Mouse (Mus musculus) forebrain, embryonic 13.5 days (tissue): Measurements from ENCODE around the gene Ptprd. TPM values are rescaled to one million over a fixed set of nuclear protein-coding genes. Genes with fewer than 3 reads are reported as not detected.
A peak's percentile ranks its signal among the peaks of the same experiment; 100 is the strongest.

Source experiments
- ATAC-seq: fragments of 200-750 bp; cut with Nextera tagmentation; 2 replicates; pipeline ENCODE4 v1.8.0; 2017
- H3K27ac ChIP-seq: fragments of 300-500 bp; sonication (generic); 2 replicates; pipeline ENCODE4 v1.5.1; 2015; ENCODE audit warnings: inconsistent platforms, mild to moderate bottlenecking, moderate library complexity
- H3K27me3 ChIP-seq: fragments of 300-500 bp; sonication (generic); 2 replicates; pipeline ENCODE4 v1.6.1; 2015; ENCODE audit warnings: mild to moderate bottlenecking, inconsistent platforms
- H3K36me3 ChIP-seq: fragments of 300-500 bp; sonication (generic); 2 replicates; pipeline ENCODE4 v1.6.1; 2015; ENCODE audit warnings: mild to moderate bottlenecking, inconsistent platforms; ENCODE audit not compliant: poor library complexity, severe bottlenecking
- H3K4me1 ChIP-seq: fragments of 300-500 bp; sonication (generic); 2 replicates; pipeline ENCODE4 v1.6.1; 2015; ENCODE audit warnings: inconsistent platforms
- H3K4me2 ChIP-seq: fragments of 300-500 bp; sonication (generic); 2 replicates; pipeline ENCODE4 v1.6.1; 2015; ENCODE audit warnings: inconsistent platforms, mild to moderate bottlenecking, moderate library complexity
- H3K4me3 ChIP-seq: fragments of 300-500 bp; sonication (generic); 2 replicates; pipeline ENCODE4 v1.5.1; 2015; ENCODE audit warnings: mild to moderate bottlenecking, inconsistent platforms
- H3K9ac ChIP-seq: fragments of 300-500 bp; sonication (generic); 2 replicates; pipeline ENCODE4 v1.6.1; 2015; ENCODE audit warnings: mild to moderate bottlenecking, inconsistent platforms
- H3K9me3 ChIP-seq: fragments of 300-500 bp; sonication (generic); replicated peaks from 2 replicates; pipeline ENCODE4 v1.6.1; 2016; ENCODE audit warnings: inconsistent platforms
- WGBS: fragments of 180-500 bp; shearing (Covaris S2); methylation state at CpG from one replicate; pipeline ENCODE4 v1.1.7; 2015; 5-methylcytosine and 5-hydroxymethylcytosine counted together
- polyA plus RNA-seq: library from polyadenylated mRNA; unstranded; fragments of >200 nt; fragmentation: Nextera tagmentation; extraction: Ambion mirVana; gene quantifications from 2 replicates; pipeline ENCODE4 v1.2.1, GENCODE M21; 2015

Gene Ptprd
- polyA plus RNA-seq, 1 experiment from 2014 or later = 53.8 TPM

DNA sequence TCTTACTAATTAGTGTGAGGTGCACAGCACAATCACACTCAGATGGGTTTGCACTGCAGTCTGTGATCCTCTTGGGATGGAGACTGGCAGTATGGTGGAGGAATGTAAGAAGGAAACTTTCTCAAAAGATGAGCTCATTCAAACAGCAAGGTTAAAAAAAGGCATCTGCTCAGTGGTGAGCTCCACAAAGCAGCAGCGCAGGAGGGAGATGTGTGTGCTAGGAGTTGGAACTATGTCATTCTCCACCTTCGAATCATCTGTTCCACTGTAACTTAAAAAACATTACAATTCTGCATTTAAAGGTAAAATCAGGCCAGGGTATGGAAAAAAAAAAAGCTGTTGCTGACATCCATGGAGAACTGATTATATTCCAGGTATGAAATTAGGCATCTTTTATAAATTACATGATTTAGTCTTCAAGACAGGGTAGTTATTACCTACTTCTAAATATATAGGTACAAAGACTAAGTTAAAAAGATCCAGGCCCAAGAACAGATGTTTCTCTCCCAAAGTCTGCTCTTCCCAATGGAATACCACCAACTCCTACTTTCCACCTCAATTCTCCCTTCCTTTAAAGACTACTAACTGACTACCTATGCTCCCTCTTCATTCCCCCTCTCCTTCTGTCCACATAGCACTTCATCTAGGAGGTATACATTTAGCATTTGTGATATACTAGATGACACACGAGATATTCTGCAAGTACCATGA, 562.0 kb downstream of the Ptprd start:
- ATAC-seq = no peak
- WGBS = 89% methylated on average over 3 of the region's 3 CpGs
- no peaks in the 10 kb centered on the region for H3K36me3 ChIP-seq

DNA sequence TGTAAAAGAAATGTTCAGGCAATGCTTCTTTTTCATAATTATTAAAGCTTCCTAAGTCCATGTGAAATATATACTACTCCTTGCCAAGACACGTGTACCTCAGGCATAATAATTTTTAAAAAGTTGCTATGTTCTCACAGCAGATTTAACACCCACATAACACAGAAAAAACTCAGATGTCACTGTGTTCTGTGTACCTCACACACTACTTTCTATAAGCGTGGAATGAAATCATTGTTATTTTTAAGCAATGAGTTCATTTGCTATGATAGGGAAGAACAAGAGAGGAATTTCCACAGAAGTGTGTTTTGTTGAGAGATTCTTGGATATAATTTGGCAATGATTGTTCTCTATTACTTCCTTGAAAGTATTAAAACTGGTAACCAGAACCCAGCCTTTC, 562.9 kb downstream of the Ptprd start:
- Histone ChIP-seq H3K9me3 (no peaks in the 10 kb centered on the region), H3K4me3 (no peak overlapping the region), H3K4me2 (no peak overlapping the region), H3K27ac (no peak overlapping the region), H3K9ac (no peak overlapping the region), H3K4me1 (no peaks in the 10 kb centered on the region), H3K36me3 (no peaks in the 10 kb centered on the region), H3K27me3 (no peaks in the 10 kb centered on the region)
- 93% methylated on average over 2 of the region's 2 CpGs for WGBS
- no peak for ATAC-seq

More for the DNA sequence above, 562.0 kb downstream of the Ptprd start:
- H3K27me3 ChIP-seq = no peaks in the 10 kb centered on the region
- no peaks in the 10 kb centered on the region for H3K4me1 ChIP-seq
- H3K9me3 ChIP-seq = no peaks in the 10 kb centered on the region
- no peak overlapping the region for H3K4me3 ChIP-seq
- H3K4me2 ChIP-seq = no peak overlapping the region
- no peak overlapping the region for H3K27ac ChIP-seq
- H3K9ac ChIP-seq = no peak overlapping the region

DNA sequence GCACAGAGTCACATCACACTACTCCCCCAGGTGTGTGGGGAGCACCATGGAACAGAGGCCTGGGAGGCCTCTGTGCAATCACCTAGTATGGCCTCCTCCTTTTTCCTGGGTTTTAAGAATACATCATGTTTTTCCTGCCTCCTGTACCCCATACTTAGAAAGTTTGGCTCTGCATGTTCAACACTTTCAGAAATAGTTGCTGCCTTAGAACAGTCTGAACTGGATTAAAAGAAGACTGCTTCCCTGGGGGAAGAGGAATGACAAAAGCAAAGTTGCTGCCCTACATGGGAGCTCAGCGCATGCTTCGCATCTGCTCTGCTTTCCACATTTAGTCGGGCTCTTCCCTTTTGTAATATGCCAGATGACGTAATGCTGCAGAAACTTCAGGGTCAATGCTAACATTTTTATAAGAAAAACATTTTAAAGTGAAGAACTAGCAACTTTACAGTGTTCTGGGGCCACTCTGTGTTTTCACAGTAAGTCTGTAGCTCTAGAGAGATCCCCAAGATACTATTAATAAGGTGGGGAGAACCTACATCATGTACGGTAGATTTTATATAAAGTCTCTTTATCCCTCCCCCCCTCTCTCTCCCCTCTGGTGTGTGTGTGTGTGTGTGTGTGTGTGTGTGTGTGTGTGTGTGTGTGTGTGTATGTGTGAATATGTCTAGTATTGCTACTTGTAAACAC, 564.2 kb downstream of the Ptprd start:
- H3K9me3 ChIP-seq = no peaks in the 10 kb centered on the region
- H3K36me3 ChIP-seq = no peaks in the 10 kb centered on the region
- H3K9ac ChIP-seq = no peak overlapping the region
- 84% methylated on average over 5 of the region's 5 CpGs for WGBS
- H3K27me3 ChIP-seq = no peaks in the 10 kb centered on the region
- H3K4me3 ChIP-seq = no peak overlapping the region
- H3K27ac ChIP-seq = no peak overlapping the region
- ATAC-seq = no peak
- H3K4me2 ChIP-seq = no peak overlapping the region
- H3K4me1 ChIP-seq = no peaks in the 10 kb centered on the region

DNA sequence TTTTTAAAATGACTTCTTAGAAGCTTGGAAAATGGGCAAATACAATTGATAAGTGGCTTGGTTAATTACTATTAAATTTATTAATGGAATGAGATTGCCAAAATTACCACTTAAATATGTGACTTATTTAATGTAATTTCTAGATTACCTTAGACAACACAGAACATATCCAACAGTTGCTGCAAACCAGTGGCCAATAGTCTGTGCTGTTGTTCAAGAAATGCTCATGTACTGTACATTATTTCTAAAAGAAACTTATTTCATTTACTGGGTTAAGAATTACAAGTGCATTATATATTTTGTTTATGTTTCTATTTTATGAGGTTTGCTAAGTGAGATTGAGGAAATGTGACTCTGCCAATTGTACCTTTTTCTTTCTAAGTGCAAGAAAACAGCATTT, 567.3 kb downstream of the Ptprd start:
- no peak overlapping the region for H3K4me2 ChIP-seq
- H3K9me3 ChIP-seq = no peaks in the 10 kb centered on the region
- no peak for ATAC-seq
- no peaks in the 10 kb centered on the region for H3K27me3 ChIP-seq
- H3K27ac ChIP-seq = no peak overlapping the region
- no peak overlapping the region for H3K4me3 ChIP-seq
- no peaks in the 10 kb centered on the region for H3K4me1 ChIP-seq
- H3K36me3 ChIP-seq = no peaks in the 10 kb centered on the region
- H3K9ac ChIP-seq = no peak overlapping the region

DNA sequence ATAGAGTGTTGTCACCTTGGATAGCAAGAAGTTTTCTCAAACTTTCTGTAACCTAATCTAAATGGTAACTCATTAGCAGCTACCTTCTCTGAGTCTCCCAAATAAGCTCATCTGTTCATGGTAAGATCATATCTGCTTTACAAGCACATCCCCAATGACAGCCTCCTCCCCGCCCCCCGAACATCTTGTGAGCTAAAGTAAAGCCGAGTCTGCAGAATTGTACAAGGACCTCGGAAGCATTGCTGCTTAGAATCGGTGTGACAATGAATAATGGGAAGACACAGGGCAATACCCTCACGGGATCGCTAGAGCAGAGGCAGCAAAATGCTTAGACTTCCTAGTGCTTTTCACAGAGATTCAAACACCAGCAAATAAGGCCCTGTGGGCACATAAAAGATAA, 571.7 kb downstream of the Ptprd start:
- no peak overlapping the region for H3K4me3 ChIP-seq
- H3K36me3 ChIP-seq = no peaks in the 10 kb centered on the region
- H3K4me2 ChIP-seq = no peak overlapping the region
- H3K4me1 ChIP-seq = no peaks in the 10 kb centered on the region
- ATAC-seq = no peak
- H3K27ac ChIP-seq = no peak overlapping the region
- H3K9ac ChIP-seq = no peak overlapping the region
- WGBS = 84% methylated on average over 7 of the region's 7 CpGs
- H3K27me3 ChIP-seq = no peaks in the 10 kb centered on the region
- no peaks in the 10 kb centered on the region for H3K9me3 ChIP-seq

DNA sequence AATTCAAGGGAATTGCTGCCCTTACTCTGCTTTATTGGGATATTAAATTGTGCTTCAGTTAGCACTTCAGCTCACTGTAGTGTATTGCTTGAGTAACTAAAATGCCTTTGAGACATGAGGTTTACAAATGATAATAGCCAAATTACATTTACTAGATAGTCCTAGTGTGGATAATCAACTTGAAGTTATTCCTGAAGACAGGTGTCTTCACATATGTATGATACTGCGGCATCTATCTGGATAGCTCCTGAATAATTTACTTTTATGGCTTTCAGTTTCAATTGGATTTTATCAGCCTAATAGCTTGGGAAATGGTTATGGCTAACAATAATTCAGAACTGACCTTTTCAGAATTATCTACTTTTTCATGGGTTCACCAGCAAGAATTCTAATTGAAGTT, 598.6 kb downstream of the Ptprd start:
- ATAC-seq = no peak
- Histone ChIP-seq H3K4me1 (no peaks in the 10 kb centered on the region), H3K4me2 (no peak overlapping the region), H3K4me3 (no peak overlapping the region), H3K27me3 (no peaks in the 10 kb centered on the region), H3K9me3 (no peaks in the 10 kb centered on the region), H3K9ac (no peak overlapping the region), H3K27ac (no peak overlapping the region), H3K36me3 (no peaks in the 10 kb centered on the region)
- 95% methylated on average over 1 of the region's 1 CpGs for WGBS

DNA sequence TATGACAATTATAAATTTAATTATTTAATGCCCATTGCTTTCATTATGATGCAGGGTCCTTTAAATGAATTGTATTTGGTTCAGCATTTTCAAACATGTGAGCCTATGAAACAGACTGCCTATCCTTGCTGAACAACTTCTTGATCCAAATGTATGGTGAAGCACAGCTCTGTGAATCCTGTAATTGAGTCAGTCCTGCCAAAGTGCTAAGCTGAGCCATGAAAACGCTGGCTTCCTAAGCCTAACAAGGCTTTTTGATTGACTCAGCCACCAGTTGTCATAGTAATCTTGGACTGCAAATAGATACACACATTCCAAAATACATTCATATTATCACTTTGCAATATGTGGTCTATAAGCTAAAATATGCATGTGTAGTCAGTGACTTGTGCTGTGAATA, 625.1 kb downstream of the Ptprd start:
- no peak overlapping the region for H3K4me2 ChIP-seq
- H3K27me3 ChIP-seq = no peaks in the 10 kb centered on the region
- H3K27ac ChIP-seq = no peak overlapping the region
- WGBS = 60% methylated on average over 1 of the region's 1 CpGs
- H3K9me3 ChIP-seq = no peaks in the 10 kb centered on the region
- ATAC-seq = peak; percentile 87; the same call in 1 of the 2 replicates
- no peaks in the 10 kb centered on the region for H3K4me1 ChIP-seq
- H3K36me3 ChIP-seq = no peaks in the 10 kb centered on the region
- no peak overlapping the region for H3K9ac ChIP-seq
- H3K4me3 ChIP-seq = no peak overlapping the region

DNA sequence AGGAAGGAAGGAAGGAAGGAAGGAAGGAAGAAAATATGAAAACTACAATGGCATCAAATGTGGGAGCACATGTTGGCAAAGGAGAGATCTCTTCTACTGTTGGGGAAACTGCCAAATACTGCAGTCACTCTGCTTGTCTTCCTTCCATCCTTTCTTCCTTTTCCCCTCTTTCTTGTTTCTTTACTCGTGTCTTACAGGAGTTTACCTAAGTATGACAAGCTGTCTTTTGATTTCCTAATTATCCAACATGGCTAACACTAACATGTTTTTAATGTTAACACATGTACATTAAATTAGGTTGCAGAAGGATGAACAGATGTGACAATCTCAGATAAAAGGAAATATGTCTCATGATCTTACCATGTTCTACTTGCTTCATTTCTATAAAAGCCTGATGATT, 625.5 kb downstream of the Ptprd start:
- WGBS = 71% methylated on average over 1 of the region's 1 CpGs
- H3K9ac ChIP-seq = no peak overlapping the region
- peak; percentile 43; the same call in 1 of the 2 replicates for ATAC-seq
- no peaks in the 10 kb centered on the region for H3K36me3 ChIP-seq
- H3K9me3 ChIP-seq = no peaks in the 10 kb centered on the region
- H3K4me2 ChIP-seq = no peak overlapping the region
- no peak overlapping the region for H3K4me3 ChIP-seq
- H3K27me3 ChIP-seq = no peaks in the 10 kb centered on the region
- no peak overlapping the region for H3K27ac ChIP-seq
- no peaks in the 10 kb centered on the region for H3K4me1 ChIP-seq

DNA sequence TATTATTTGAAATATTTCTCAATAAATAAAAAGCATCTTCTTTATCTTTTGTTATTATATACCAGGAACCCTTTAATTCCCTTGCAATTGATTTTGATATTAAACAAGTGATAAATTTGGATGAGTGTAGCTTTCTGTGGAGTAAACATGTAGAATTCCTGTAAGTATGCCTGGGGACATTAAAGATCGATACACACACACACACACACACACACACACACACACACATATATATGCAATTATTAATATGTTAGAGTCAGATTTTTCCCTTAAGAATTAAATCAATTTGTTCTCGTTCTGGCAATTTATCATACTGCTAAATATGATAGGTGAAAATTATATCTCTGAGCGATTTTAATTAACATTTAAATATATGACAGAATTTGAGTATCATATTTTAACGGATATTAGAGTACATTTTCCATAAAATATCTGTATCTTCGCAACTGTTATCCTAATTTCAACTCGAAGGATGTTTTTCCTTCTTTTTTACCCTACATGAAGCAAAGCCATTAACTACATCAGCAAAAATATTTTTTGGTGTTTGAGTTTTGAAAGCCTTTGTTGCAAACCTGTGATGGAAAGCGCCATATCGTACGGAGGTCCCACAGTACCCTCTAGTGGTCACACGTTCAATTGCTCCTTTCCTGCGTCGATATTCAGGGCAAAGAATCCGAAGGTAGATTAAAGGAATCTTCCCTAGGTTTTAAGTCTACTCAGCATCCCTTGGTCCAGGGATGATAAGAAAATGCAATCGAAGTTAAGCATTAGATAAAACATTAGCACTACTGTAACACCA, 653.2 kb downstream of the Ptprd start:
- 23% methylated on average over 14 of the region's 14 CpGs for WGBS
- no peaks in the 10 kb centered on the region for H3K27me3 ChIP-seq

DNA sequence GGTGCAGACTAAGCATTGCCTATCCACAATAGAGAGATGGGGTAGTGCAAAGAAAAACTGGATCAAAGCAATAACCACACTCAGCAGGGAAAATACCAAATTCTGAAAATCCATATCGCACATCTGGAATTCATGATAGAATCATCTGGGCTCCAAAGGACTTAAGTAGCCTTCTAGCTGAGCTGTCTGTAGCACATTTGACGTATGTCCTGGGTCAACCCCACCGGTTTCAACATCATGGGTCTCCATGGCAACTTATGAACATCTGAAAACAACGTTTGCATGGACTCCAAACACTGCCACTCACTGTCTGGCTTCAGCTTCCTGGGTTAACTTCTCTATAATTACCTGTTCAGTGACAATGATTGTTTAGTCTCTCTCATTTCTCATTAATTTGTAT, 655.9 kb downstream of the Ptprd start:
- H3K9ac ChIP-seq = no peak overlapping the region
- ATAC-seq = no peak

More for the DNA sequence above, 653.2 kb downstream of the Ptprd start:
- peak; percentile 84 for ATAC-seq
- Histone ChIP-seq H3K4me2 (no peak overlapping the region), H3K9me3 (no peaks in the 10 kb centered on the region), H3K9ac (no peak overlapping the region), H3K36me3 (no peaks in the 10 kb centered on the region), H3K27ac (no peak overlapping the region), H3K4me1 (no peaks in the 10 kb centered on the region), H3K4me3 (no peak overlapping the region)

DNA sequence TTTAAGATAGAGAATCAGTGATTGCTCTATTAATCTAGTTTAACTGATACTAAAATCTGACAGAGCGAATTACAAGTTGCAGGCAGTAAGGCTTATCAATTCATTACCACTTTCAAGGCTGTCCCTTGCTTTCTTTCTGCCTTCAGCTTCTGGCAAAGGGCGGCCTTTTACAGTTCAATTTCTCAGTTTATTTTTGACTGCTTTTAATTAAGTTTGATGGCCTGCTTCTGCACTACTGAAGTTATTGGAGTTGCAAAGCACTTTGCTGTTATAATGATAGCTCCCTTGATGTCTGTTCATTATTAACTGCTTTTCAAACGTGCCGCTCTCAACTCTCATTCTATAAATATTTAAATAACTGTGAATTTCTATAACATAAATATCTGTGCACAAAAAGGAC, 673.9 kb downstream of the Ptprd start:
- Histone ChIP-seq H3K27me3 (no peaks in the 10 kb centered on the region), H3K4me1 (peaks cover 21% of the 10 kb centered on the region), H3K9me3 (no peaks in the 10 kb centered on the region), H3K9ac (no peak overlapping the region), H3K36me3 (no peaks in the 10 kb centered on the region), H3K4me3 (no peak overlapping the region), H3K27ac (no peak overlapping the region), H3K4me2 (no peak overlapping the region)
- 46% methylated on average over 4 of the region's 4 CpGs for WGBS
- no peak for ATAC-seq

More for the DNA sequence above, 655.9 kb downstream of the Ptprd start:
- WGBS = 60% methylated on average over 4 of the region's 4 CpGs
- Histone ChIP-seq H3K27ac (no peak overlapping the region), H3K9me3 (no peaks in the 10 kb centered on the region), H3K27me3 (no peaks in the 10 kb centered on the region), H3K4me1 (no peaks in the 10 kb centered on the region), H3K36me3 (no peaks in the 10 kb centered on the region), H3K4me3 (no peak overlapping the region), H3K4me2 (no peak overlapping the region)

DNA sequence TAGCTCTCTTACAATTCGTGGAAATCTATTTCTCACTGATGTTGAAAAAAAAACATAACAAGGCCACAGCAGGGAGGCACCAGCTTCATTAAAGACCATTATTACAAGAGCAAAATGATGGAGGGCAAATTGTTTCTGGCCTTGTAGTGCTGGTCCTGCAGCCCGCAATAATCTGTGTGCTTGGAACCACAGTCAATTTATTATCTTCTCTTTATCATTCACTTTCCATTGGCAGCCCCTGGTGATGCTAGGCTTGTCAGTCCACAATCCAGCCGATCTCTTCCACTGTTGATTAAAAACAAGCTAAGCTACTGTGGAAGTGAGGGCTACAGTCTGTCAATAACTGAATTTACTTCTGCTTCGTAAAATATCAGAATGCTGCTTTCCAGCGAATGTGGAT, 674.4 kb downstream of the Ptprd start:
- no peak overlapping the region for H3K27ac ChIP-seq
- H3K4me2 ChIP-seq = no peak overlapping the region
- 21% methylated on average over 5 of the region's 5 CpGs for WGBS
- no peaks in the 10 kb centered on the region for H3K9me3 ChIP-seq
- H3K27me3 ChIP-seq = no peaks in the 10 kb centered on the region
- ATAC-seq = no peak
- peaks cover 21% of the 10 kb centered on the region for H3K4me1 ChIP-seq
- H3K36me3 ChIP-seq = no peaks in the 10 kb centered on the region
- no peak overlapping the region for H3K4me3 ChIP-seq
- no peak overlapping the region for H3K9ac ChIP-seq
